Mouse (Mus musculus): ENCODE data around the gene Ptk7.
A peak's percentile ranks its signal among the peaks of the same experiment; 100 is the strongest.

The Ptk7 gene

GRCm38 (mm10) chr17:46644916-46645475 is 15.7 kb upstream of the Ptk7 start:
- DNase-seq (ENCODE audit: low spot score in 2 of 2) = no peak

- DNase-seq (ENCODE audit: low spot score in 2 of 2) = no peak
Measured at GRCm38 (mm10) chr17:46644152-46644805, 15.0 kb upstream of the Ptk7 start.

GRCm38 (mm10) chr17:46642060-46642459 is 12.8 kb upstream of the Ptk7 start:
- DNase-seq (ENCODE audit: low spot score in 2 of 2) = no peak

- no peak for DNase-seq (ENCODE audit: low spot score in 2 of 2)
Measured at GRCm38 (mm10) chr17:46639929-46640328, 10.6 kb upstream of the Ptk7 start.

- peak in 1 of 2 experiments; percentile 55 for DNase-seq (ENCODE audit: low spot score in 2 of 2)
Measured at GRCm38 (mm10) chr17:46636831-46637523, 7.7 kb upstream of the Ptk7 start.

- DNase-seq (ENCODE audit: low spot score in 2 of 2) = no peak
Measured at GRCm38 (mm10) chr17:46629685-46630441, 559 bp upstream of the Ptk7 start.

GRCm38 (mm10) chr17:46628471-46628790 is 873 bp downstream of the Ptk7 start:
- no peak for DNase-seq (ENCODE audit: low spot score in 2 of 2)

GRCm38 (mm10) chr17:46627409-46627808 is 1.9 kb downstream of the Ptk7 start:
- DNase-seq (ENCODE audit: low spot score in 2 of 2) = no peak

GRCm38 (mm10) chr17:46624598-46624997 is 4.7 kb downstream of the Ptk7 start:
- DNase-seq (ENCODE audit: low spot score in 2 of 2) = no peak

GRCm38 (mm10) chr17:46623819-46624557 is 5.3 kb downstream of the Ptk7 start:
- no peak for DNase-seq (ENCODE audit: low spot score in 2 of 2)

- DNase-seq (ENCODE audit: low spot score in 2 of 2) = no peak
Measured at GRCm38 (mm10) chr17:46622269-46622668, 7.0 kb downstream of the Ptk7 start.

- DNase-seq (ENCODE audit: low spot score in 2 of 2) = no peak
Measured at GRCm38 (mm10) chr17:46621324-46621723, 8.0 kb downstream of the Ptk7 start.

GRCm38 (mm10) chr17:46619683-46620357 is 9.5 kb downstream of the Ptk7 start:
- no peak for DNase-seq (ENCODE audit: low spot score in 2 of 2)

GRCm38 (mm10) chr17:46618769-46619682 is 10.3 kb downstream of the Ptk7 start:
- DNase-seq (ENCODE audit: low spot score in 2 of 2) = no peak

- DNase-seq (ENCODE audit: low spot score in 2 of 2) = no peak
Measured at GRCm38 (mm10) chr17:46618394-46618768, 10.9 kb downstream of the Ptk7 start.

- no peak for DNase-seq (ENCODE audit: low spot score in 2 of 2)
Measured at GRCm38 (mm10) chr17:46617799-46618198, 11.5 kb downstream of the Ptk7 start.

- no peak for DNase-seq (ENCODE audit: low spot score in 2 of 2)
Measured at GRCm38 (mm10) chr17:46613229-46613628, 16.1 kb downstream of the Ptk7 start.

GRCm38 (mm10) chr17:46612820-46613219 is 16.5 kb downstream of the Ptk7 start:
- DNase-seq (ENCODE audit: low spot score in 2 of 2) = no peak

GRCm38 (mm10) chr17:46612189-46612588 is 17.1 kb downstream of the Ptk7 start:
- no peak for DNase-seq (ENCODE audit: low spot score in 2 of 2)

GRCm38 (mm10) chr17:46611316-46611715 is 18.0 kb downstream of the Ptk7 start:
- DNase-seq (ENCODE audit: low spot score in 2 of 2) = no peak

Measured in frontal cortex, postnatal 25 days (tissue).